Mouse (Mus musculus) testis, postnatal 14 days (tissue): ENCODE results near the gene Aplp1.

Experiments
- DNase-seq: peaks from one replicate; pipeline ENCODE4 v3.0.0; 2021; ENCODE audit warnings: low spot score

Aplp1 gene

DNA sequence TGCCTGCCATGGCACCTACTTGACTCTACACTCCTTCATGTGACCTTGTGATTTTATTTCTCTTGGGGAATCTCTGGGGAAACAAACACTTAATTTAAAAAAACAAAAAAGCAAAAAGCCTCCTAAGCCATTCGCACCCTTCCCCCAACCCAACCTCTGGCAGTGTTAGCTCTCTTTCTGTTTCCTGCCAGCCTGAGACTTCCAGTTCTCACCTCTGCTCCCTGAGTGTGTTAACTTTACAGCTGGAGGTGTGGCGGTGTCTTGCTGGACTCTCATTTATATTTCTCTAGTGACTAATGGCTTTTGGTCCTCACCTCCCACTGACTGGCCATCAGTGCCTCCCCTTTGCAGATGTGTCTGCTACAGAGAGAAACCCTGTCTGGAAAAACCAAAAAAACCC is 35.5 kb downstream of the Aplp1 start:
- no peak for DNase-seq

DNA sequence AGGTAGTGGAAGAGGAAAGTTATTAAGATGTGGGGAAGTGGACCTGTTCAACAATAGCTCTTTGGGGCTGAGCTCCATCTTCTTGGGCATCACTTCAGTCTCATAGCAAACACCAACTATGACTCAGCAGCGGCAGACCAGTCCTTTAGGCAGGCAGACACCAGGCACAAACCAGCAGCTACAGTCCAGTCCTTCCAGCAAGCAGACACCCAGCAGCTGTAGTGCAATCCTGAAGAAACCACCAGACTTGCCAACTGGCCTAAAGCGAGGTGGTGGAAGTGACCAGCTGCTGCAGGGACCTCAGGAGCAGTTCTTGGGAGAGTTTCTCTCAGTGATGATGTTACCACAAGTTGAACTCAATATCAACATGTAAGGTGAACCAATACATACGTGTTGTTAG is 36.7 kb downstream of the Aplp1 start:
- no peak for DNase-seq

DNA sequence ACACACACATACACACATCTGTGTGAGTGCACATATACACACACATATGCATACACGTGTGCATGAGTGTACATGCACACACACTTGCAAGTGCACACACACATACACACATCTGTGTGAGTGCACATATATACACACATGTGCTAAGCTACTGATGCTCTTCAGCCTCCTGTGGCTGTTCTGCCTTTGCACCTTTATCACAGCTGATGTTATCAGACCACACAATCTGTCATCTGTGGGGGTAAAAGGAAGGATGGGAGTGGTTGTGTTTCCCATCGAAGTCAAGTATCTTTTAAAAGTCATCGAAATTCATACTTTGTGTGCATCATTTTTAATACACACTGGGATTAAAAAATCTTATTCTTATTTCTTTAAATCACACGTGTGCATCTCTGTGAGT is 43.0 kb downstream of the Aplp1 start:
- DNase-seq, result no peak

DNA sequence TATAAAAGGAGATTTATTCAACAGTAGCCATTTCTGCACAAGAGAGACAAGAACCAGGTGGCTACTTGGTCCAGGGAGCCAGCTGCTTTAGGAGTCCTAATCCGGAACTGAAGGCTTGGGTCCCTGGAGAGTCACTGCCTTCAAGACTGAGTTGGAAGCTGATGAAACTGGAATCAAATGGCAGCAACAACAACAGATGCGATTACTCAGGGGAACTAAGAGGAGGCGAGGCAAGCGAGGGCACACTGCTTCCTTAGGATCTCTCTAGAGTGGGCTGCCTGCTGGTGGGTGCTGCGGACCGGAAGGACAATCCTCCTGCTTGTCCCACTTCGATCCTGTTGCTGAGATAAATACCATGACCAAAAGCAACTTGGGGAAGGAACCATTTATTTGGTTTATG is 45.7 kb downstream of the Aplp1 start:
- no peak for DNase-seq

DNA sequence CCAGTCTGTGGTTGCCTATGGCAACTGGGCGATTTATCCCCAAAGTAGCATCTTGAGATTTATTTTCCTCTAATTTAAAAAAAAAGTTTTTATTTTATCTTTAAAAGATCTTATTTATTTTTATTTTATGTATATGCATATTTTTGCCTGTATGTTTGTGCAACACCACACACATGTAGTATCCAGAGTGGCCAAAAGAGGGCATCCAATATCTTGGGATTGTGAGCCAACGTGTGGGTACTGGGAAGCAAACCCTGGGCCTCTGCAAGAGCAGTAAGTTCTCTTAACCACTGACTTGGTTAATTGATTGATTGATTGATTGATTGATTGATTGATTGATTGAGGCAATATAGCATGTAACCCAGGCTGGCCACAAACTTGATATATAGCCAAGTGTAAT is 50.5 kb downstream of the Aplp1 start:
- no peak for DNase-seq

DNA sequence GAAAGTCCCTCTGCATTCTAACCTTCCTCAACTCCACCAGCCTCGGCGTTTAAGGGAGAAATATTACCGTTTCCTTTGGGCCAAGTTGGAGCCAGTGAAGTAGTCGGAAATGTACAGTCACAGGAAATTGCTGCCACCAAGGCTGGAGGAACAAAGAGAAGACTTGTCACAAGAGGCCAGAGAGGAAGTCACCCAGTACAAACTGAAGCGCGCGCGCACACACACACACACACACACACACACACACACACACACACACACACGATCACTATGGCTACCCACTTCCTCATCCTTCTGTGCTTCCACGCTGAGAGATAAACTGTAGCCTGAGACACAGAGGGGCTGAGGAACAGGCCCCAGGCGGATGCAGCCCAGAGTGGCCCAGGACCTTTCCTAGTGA is 51.0 kb downstream of the Aplp1 start:
- no peak for DNase-seq

DNA sequence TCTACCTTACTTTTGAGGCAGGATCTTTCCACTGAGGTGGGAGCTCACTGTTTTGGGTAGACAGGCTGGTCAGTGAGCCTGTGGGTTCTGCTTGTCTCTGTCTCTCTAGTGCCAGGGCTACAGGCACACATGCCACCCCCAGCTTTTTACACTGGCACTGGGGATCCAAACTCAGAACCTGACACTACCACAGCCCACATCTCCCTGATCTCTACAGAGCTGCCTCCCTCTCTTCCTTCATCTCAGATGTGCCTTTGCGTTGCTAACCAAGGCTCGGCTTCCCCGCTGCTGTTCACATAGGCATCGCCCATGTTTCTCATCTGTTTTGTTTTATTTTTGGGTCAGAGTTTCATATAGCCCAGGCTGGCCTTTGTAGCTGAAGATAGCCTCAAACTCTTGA is 51.7 kb downstream of the Aplp1 start:
- DNase-seq, result no peak

DNA sequence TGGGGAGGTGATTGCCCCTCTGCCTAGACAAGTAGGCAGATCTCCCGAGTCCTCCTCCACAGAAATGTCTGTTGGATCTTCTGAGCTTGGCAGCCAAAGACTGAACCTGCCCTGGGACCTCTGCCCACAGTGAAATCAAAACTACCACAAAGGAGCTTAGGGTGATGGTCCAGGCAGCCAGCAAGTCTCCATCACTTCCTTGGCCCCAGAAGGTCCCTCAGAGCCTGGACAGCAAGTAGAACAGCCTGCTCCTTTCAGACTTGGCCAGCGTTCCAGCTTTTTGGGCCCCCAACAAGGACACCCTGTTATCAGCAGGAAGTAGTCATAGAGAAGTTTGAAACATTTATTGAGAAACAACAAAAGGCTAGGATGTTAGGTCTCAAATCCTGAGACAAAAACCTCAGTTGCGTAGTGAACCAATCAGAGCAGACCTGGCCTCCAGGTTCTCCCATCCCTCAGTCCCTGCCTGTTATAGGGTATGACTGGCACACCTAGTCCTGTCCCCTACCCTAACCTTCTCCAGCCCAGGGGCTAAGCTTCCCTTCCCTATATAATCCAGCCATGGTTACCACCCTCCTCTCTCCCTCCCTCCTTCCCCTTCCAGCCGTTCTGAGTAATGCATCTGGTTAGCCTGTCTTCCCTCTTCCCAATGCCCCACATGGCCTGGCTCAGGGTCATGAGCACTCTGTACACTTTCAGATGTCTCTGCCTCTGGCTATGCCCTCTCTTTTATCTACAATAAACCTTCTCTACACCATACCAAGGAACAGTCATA is 52.4 kb downstream of the Aplp1 start:
- no peak for DNase-seq
